Mouse (Mus musculus) forebrain, embryonic 15.5 days (tissue): ENCODE measurements at regions not wholly inside any gene's neighbourhood (a gene's known extent, or its start where the extent isn't known, plus 50 kb on each side); places are given as distances from the start of the nearest gene placed in this dataset.
"Not testable (repeated sequence)": the region's sequence is repeated elsewhere in the genome, so short reads cannot be mapped to it uniquely, and the experiment has no call there.

Experiments
- ATAC-seq: fragments of 200-750 bp; cut with Nextera tagmentation; replicated peaks from 2 replicates; pipeline ENCODE4 v1.8.0; 2017; ENCODE audit warnings: mild to moderate bottlenecking, moderate TSS enrichment, moderate library complexity
- H3K27ac ChIP-seq: fragments of 300-500 bp; sonication (generic); replicated peaks from 2 replicates; pipeline ENCODE4 v1.5.1; 2015; ENCODE audit warnings: mild to moderate bottlenecking, inconsistent platforms
- H3K27me3 ChIP-seq: fragments of 300-500 bp; sonication (generic); 2 replicates; pipeline ENCODE4 v1.6.1; 2015; ENCODE audit warnings: inconsistent platforms
- H3K36me3 ChIP-seq: fragments of 300-500 bp; sonication (generic); 2 replicates; pipeline ENCODE4 v1.6.1; 2015; ENCODE audit warnings: mild to moderate bottlenecking, inconsistent platforms
- H3K4me1 ChIP-seq: fragments of 300-500 bp; sonication (generic); 2 replicates; pipeline ENCODE4 v1.6.1; 2015; ENCODE audit warnings: inconsistent platforms
- H3K4me2 ChIP-seq: fragments of 300-500 bp; sonication (generic); replicated peaks from 2 replicates; pipeline ENCODE4 v1.6.1; 2015; ENCODE audit warnings: mild to moderate bottlenecking, inconsistent platforms
- H3K4me3 ChIP-seq: fragments of 300-500 bp; sonication (generic); 2 replicates; pipeline ENCODE4 v1.5.1; 2015; ENCODE audit warnings: mild to moderate bottlenecking, inconsistent platforms
- H3K9ac ChIP-seq: fragments of 300-500 bp; sonication (generic); replicated peaks from 2 replicates; pipeline ENCODE4 v1.6.1; 2015; ENCODE audit warnings: mild to moderate bottlenecking, inconsistent platforms
- H3K9me3 ChIP-seq: fragments of 300-500 bp; sonication (generic); 2 replicates; pipeline ENCODE4 v1.6.1; 2016; ENCODE audit warnings: inconsistent platforms
- WGBS: fragments of 180-500 bp; shearing (Covaris S2); methylation state at CpG from one replicate; pipeline ENCODE4 v1.1.7; 2015; ENCODE audit warnings: mixed read lengths; 5-methylcytosine and 5-hydroxymethylcytosine counted together

DNA sequence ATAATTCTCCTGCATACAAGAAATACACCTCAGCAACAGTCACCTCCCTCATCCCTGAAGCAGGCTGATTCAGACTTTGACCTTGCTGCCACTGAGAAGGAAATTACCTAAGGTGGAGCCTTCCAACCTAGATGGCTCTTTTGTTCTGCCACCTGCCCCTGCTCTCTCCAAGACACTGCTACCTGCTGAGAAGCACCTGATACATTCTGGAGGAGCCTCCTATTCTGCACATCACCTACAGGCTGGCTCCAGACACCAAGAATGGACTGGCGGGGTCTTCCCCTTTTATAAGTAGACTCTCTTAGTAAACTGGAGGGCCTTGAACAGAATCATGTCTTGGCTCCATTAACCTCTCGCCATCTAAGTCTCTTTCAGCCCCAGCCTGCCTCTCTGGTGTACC lies 1149.5 kb upstream of the 2610301B20Rik start:
- H3K9ac ChIP-seq, ATAC-seq, H3K9me3 ChIP-seq, H3K27ac ChIP-seq, H3K4me3 ChIP-seq, H3K4me2 ChIP-seq, H3K4me1 ChIP-seq, H3K27me3 ChIP-seq, H3K36me3 ChIP-seq: not testable (repeated sequence)
- 87% methylated on average over 2 of the region's 2 CpGs for WGBS

GRCm38 (mm10) chr4:9737691-9738090 lies 1136.6 kb upstream of the 2610301B20Rik start:
- H3K4me3 ChIP-seq = no peak overlapping the region
- 87% methylated on average over 4 of the region's 4 CpGs for WGBS
- ATAC-seq = no peak

GRCm38 (mm10) chr4:9747411-9747938 lies 1126.8 kb upstream of the 2610301B20Rik start:
- WGBS = 90% methylated on average over 6 of the region's 6 CpGs
- H3K4me3 ChIP-seq = no peak overlapping the region
- H3K9ac ChIP-seq = no peak overlapping the region
- no peak overlapping the region for H3K4me2 ChIP-seq
- H3K9me3 ChIP-seq = no peaks in the 10 kb centered on the region
- no peak for ATAC-seq
- H3K27me3 ChIP-seq = no peaks in the 10 kb centered on the region
- H3K27ac ChIP-seq = no peak overlapping the region
- no peaks in the 10 kb centered on the region for H3K36me3 ChIP-seq
- no peaks in the 10 kb centered on the region for H3K4me1 ChIP-seq

More at GRCm38 (mm10) chr4:9737691-9738090, 1136.6 kb upstream of the 2610301B20Rik start:
- H3K36me3 ChIP-seq = no peaks in the 10 kb centered on the region
- H3K27me3 ChIP-seq = no peaks in the 10 kb centered on the region
- H3K27ac ChIP-seq = no peak overlapping the region
- H3K4me1 ChIP-seq = no peaks in the 10 kb centered on the region
- no peaks in the 10 kb centered on the region for H3K9me3 ChIP-seq
- H3K4me2 ChIP-seq = no peak overlapping the region
- H3K9ac ChIP-seq = no peak overlapping the region

- H3K27me3 ChIP-seq = no peaks in the 10 kb centered on the region
- H3K36me3 ChIP-seq = no peaks in the 10 kb centered on the region
- no peaks in the 10 kb centered on the region for H3K9me3 ChIP-seq
- H3K4me2 ChIP-seq = no peak overlapping the region
- H3K9ac ChIP-seq = no peak overlapping the region
- ATAC-seq = no peak
- no peak overlapping the region for H3K4me3 ChIP-seq
- WGBS = 82% methylated on average over 2 of the region's 2 CpGs
- H3K4me1 ChIP-seq = no peaks in the 10 kb centered on the region
- no peak overlapping the region for H3K27ac ChIP-seq
Measured at GRCm38 (mm10) chr4:9748110-9748509, 1126.2 kb upstream of the 2610301B20Rik start.

- Histone ChIP-seq H3K4me2 (no peak overlapping the region), H3K4me3 (no peak overlapping the region), H3K9me3 (no peaks in the 10 kb centered on the region), H3K9ac (no peak overlapping the region), H3K36me3 (no peaks in the 10 kb centered on the region), H3K27me3 (no peaks in the 10 kb centered on the region), H3K4me1 (no peaks in the 10 kb centered on the region), H3K27ac (no peak overlapping the region)
- 90% methylated on average over 3 of the region's 3 CpGs for WGBS
- ATAC-seq = no peak
Measured at GRCm38 (mm10) chr4:9749877-9750276, 1124.4 kb upstream of the 2610301B20Rik start.

- no peak overlapping the region for H3K4me3 ChIP-seq
- no peak overlapping the region for H3K9ac ChIP-seq
- no peaks in the 10 kb centered on the region for H3K36me3 ChIP-seq
- H3K9me3 ChIP-seq = no peaks in the 10 kb centered on the region
- H3K27me3 ChIP-seq = no peaks in the 10 kb centered on the region
- WGBS = 61% methylated on average over 4 of the region's 4 CpGs
- H3K4me1 ChIP-seq = no peaks in the 10 kb centered on the region
- no peak for ATAC-seq
- H3K4me2 ChIP-seq = no peak overlapping the region
- H3K27ac ChIP-seq = no peak overlapping the region
Measured at GRCm38 (mm10) chr4:9750404-9750803, 1123.9 kb upstream of the 2610301B20Rik start.

- Histone ChIP-seq H3K4me1 (no peaks in the 10 kb centered on the region), H3K9ac (no peak overlapping the region), H3K36me3 (no peaks in the 10 kb centered on the region), H3K4me3 (no peak overlapping the region), H3K4me2 (no peak overlapping the region), H3K27me3 (no peaks in the 10 kb centered on the region), H3K27ac (no peak overlapping the region), H3K9me3 (no peaks in the 10 kb centered on the region)
- ATAC-seq = no peak
- 67% methylated on average over 1 of the region's 1 CpGs for WGBS
Measured at GRCm38 (mm10) chr4:9763321-9763720, 1111.0 kb upstream of the 2610301B20Rik start.

GRCm38 (mm10) chr4:9769633-9770205 lies 1104.6 kb upstream of the 2610301B20Rik start:
- Histone ChIP-seq H3K9me3 (no peaks in the 10 kb centered on the region), H3K4me1 (peaks cover 8% of the 10 kb centered on the region; the same call in 1 of the 2 replicates), H3K27ac (no peak overlapping the region), H3K4me2 (peak overlapping the region; percentile 90), H3K36me3 (no peaks in the 10 kb centered on the region), H3K4me3 (peak overlapping the region; percentile 55), H3K27me3 (no peaks in the 10 kb centered on the region), H3K9ac (no peak overlapping the region)
- no peak for ATAC-seq
- WGBS = 59% methylated on average over 9 of the region's 9 CpGs

- Histone ChIP-seq H3K4me2 (peak overlapping the region; percentile 90), H3K4me1 (peaks cover 8% of the 10 kb centered on the region; the same call in 1 of the 2 replicates), H3K9me3 (no peaks in the 10 kb centered on the region), H3K36me3 (no peaks in the 10 kb centered on the region), H3K4me3 (peak overlapping the region; percentile 55), H3K27ac (no peak overlapping the region), H3K9ac (peak overlapping the region; percentile 50), H3K27me3 (no peaks in the 10 kb centered on the region)
- ATAC-seq = peak; percentile 88
- 2% methylated on average over 38 of the region's 38 CpGs for WGBS
Measured at GRCm38 (mm10) chr4:9770372-9771102, 1103.8 kb upstream of the 2610301B20Rik start.

GRCm38 (mm10) chr4:9771103-9771474 lies 1103.2 kb upstream of the 2610301B20Rik start:
- H3K27ac ChIP-seq = no peak overlapping the region
- no peaks in the 10 kb centered on the region for H3K9me3 ChIP-seq
- H3K36me3 ChIP-seq = no peaks in the 10 kb centered on the region
- H3K4me2 ChIP-seq = peak overlapping the region; percentile 90
- H3K4me1 ChIP-seq = peaks cover 8% of the 10 kb centered on the region; the same call in 1 of the 2 replicates
- H3K27me3 ChIP-seq = no peaks in the 10 kb centered on the region
- H3K4me3 ChIP-seq = peak overlapping the region; percentile 55
- ATAC-seq = peak; percentile 73
- 2% methylated on average over 5 of the region's 5 CpGs for WGBS
- H3K9ac ChIP-seq = peak overlapping the region; percentile 50

DNA sequence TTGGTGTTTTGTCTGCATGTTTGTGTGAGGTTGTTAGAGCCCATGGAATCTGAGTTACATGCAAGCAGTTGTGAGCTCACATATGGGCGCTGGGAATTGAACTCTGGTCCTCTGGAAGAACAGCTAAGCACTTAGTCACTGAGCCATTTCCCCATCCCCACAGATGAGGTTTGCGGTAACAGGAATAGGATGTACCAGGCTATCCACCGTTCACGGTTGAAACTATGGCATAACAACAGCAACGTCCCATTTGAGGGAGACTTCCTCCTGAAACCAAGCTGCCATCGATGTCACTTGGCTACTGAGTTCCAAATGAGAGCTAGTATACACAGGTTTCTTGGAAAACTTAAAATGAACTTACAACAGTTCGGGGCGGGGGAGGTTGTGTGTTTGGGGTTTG lies 1095.9 kb upstream of the 2610301B20Rik start:
- ATAC-seq = no peak
- Histone ChIP-seq H3K4me2 (no peak overlapping the region), H3K9ac (no peak overlapping the region), H3K9me3 (no peaks in the 10 kb centered on the region), H3K4me1 (no peaks in the 10 kb centered on the region), H3K27ac (no peak overlapping the region), H3K4me3 (no peak overlapping the region), H3K36me3 (no peaks in the 10 kb centered on the region), H3K27me3 (no peaks in the 10 kb centered on the region)
- WGBS = 94% methylated on average over 8 of the region's 8 CpGs

GRCm38 (mm10) chr4:9779594-9779993 lies 1094.7 kb upstream of the 2610301B20Rik start:
- WGBS = 89% methylated on average over 3 of the region's 3 CpGs
- Histone ChIP-seq H3K36me3 (no peaks in the 10 kb centered on the region), H3K27ac (no peak overlapping the region), H3K4me2 (no peak overlapping the region), H3K4me3 (no peak overlapping the region), H3K27me3 (no peaks in the 10 kb centered on the region), H3K9me3 (no peaks in the 10 kb centered on the region), H3K9ac (no peak overlapping the region), H3K4me1 (no peaks in the 10 kb centered on the region)
- ATAC-seq = no peak
